Mouse (Mus musculus): ENCODE measurements at regions not wholly inside any gene's neighbourhood (a gene's known extent, or its start where the extent isn't known, plus 50 kb on each side); places are given as distances from the start of the nearest gene placed in this dataset.

GRCm38 (mm10) chr8:26833784-26834183, 143.3 kb upstream of the Zfp703 start:
- Histone ChIP-seq H3K4me1 (peaks cover 51% of the 10 kb centered on the region), H3K27ac (no peak overlapping the region), H3K27me3 (peaks cover 8% of the 10 kb centered on the region; the same call in 1 of the 2 replicates), H3K4me2 (replicated peaks) (no peak overlapping the region), H3K4me3 (no peak overlapping the region), H3K9me3 (no peaks in the 10 kb centered on the region), H3K36me3 (no peaks in the 10 kb centered on the region), H3K9ac (no peak overlapping the region)
- no peak for ATAC-seq (ENCODE audit: insufficient number of reproducible peaks, insufficient read depth, low FRiP score, low TSS enrichment)
- WGBS, result 50% methylated on average over 5 of the region's 5 CpGs

GRCm38 (mm10) chr8:26834604-26835003, 142.5 kb upstream of the Zfp703 start:
- no peak overlapping the region for H3K4me3 ChIP-seq
- WGBS, result 80% methylated on average over 13 of the region's 13 CpGs
- peaks cover 45% of the 10 kb centered on the region for H3K4me1 ChIP-seq
- H3K4me2 ChIP-seq (replicated peaks), result no peak overlapping the region
- no peaks in the 10 kb centered on the region for H3K9me3 ChIP-seq
- H3K9ac ChIP-seq, result no peak overlapping the region
- peaks cover 8% of the 10 kb centered on the region; the same call in 1 of the 2 replicates for H3K27me3 ChIP-seq
- no peak overlapping the region for H3K27ac ChIP-seq
- no peak for ATAC-seq (ENCODE audit: insufficient number of reproducible peaks, insufficient read depth, low FRiP score, low TSS enrichment)
- no peaks in the 10 kb centered on the region for H3K36me3 ChIP-seq

GRCm38 (mm10) chr8:26835076-26835475, 142.0 kb upstream of the Zfp703 start:
- Histone ChIP-seq H3K4me2 (replicated peaks) (no peak overlapping the region), H3K36me3 (no peaks in the 10 kb centered on the region), H3K9ac (no peak overlapping the region), H3K4me3 (no peak overlapping the region), H3K9me3 (no peaks in the 10 kb centered on the region), H3K27ac (no peak overlapping the region), H3K4me1 (peaks cover 42% of the 10 kb centered on the region), H3K27me3 (peaks cover 11% of the 10 kb centered on the region; the same call in 1 of the 2 replicates)
- WGBS, result 52% methylated on average over 8 of the region's 8 CpGs
- no peak for ATAC-seq (ENCODE audit: insufficient number of reproducible peaks, insufficient read depth, low FRiP score, low TSS enrichment)

- no peak overlapping the region for H3K27ac ChIP-seq
- WGBS, result 74% methylated on average over 6 of the region's 6 CpGs
- no peaks in the 10 kb centered on the region for H3K9me3 ChIP-seq
- no peak overlapping the region for H3K4me2 ChIP-seq (replicated peaks)
- H3K4me1 ChIP-seq, result peaks cover 46% of the 10 kb centered on the region
- no peak overlapping the region for H3K4me3 ChIP-seq
- H3K9ac ChIP-seq, result no peak overlapping the region
- H3K27me3 ChIP-seq, result peaks cover 11% of the 10 kb centered on the region; the same call in 1 of the 2 replicates
- H3K36me3 ChIP-seq, result no peaks in the 10 kb centered on the region
- no peak for ATAC-seq (ENCODE audit: insufficient number of reproducible peaks, insufficient read depth, low FRiP score, low TSS enrichment)
Observed at GRCm38 (mm10) chr8:26835616-26836015, 141.5 kb upstream of the Zfp703 start.

- H3K9me3 ChIP-seq, result no peaks in the 10 kb centered on the region
- peaks cover 46% of the 10 kb centered on the region for H3K4me1 ChIP-seq
- no peak overlapping the region for H3K4me2 ChIP-seq (replicated peaks)
- no peak overlapping the region for H3K9ac ChIP-seq
- no peak for ATAC-seq (ENCODE audit: insufficient number of reproducible peaks, insufficient read depth, low FRiP score, low TSS enrichment)
- H3K4me3 ChIP-seq, result no peak overlapping the region
- no peaks in the 10 kb centered on the region for H3K36me3 ChIP-seq
- peaks cover 11% of the 10 kb centered on the region; the same call in 1 of the 2 replicates for H3K27me3 ChIP-seq
- H3K27ac ChIP-seq, result no peak overlapping the region
- WGBS, result 89% methylated on average over 7 of the region's 7 CpGs
Observed at GRCm38 (mm10) chr8:26836552-26836951, 140.6 kb upstream of the Zfp703 start.

GRCm38 (mm10) chr8:26840286-26840685, 136.8 kb upstream of the Zfp703 start:
- Histone ChIP-seq H3K4me1 (peaks cover 26% of the 10 kb centered on the region), H3K9me3 (no peaks in the 10 kb centered on the region), H3K4me3 (no peak overlapping the region), H3K27ac (no peak overlapping the region), H3K4me2 (replicated peaks) (no peak overlapping the region), H3K27me3 (0 out of 2 replicates have a peak, but pooled peaks cover 3% of the 10 kb centered on the region), H3K9ac (no peak overlapping the region), H3K36me3 (no peaks in the 10 kb centered on the region)
- WGBS, result 33% methylated on average over 2 of the region's 2 CpGs
- ATAC-seq (ENCODE audit: insufficient number of reproducible peaks, insufficient read depth, low FRiP score, low TSS enrichment), result no peak

GRCm38 (mm10) chr8:26840745-26841680, 136.1 kb upstream of the Zfp703 start:
- Histone ChIP-seq H3K27me3 (0 out of 2 replicates have a peak, but pooled peaks cover 3% of the 10 kb centered on the region), H3K27ac (no peak overlapping the region), H3K36me3 (no peaks in the 10 kb centered on the region), H3K9me3 (no peaks in the 10 kb centered on the region), H3K4me1 (peaks cover 22% of the 10 kb centered on the region), H3K9ac (no peak overlapping the region), H3K4me3 (no peak overlapping the region), H3K4me2 (replicated peaks) (no peak overlapping the region)
- no peak for ATAC-seq (ENCODE audit: insufficient number of reproducible peaks, insufficient read depth, low FRiP score, low TSS enrichment)
- 64% methylated on average over 12 of the region's 12 CpGs for WGBS

- 46% methylated on average over 6 of the region's 6 CpGs for WGBS
- Histone ChIP-seq H3K4me1 (peaks cover 28% of the 10 kb centered on the region), H3K9ac (no peak overlapping the region), H3K4me2 (replicated peaks) (no peak overlapping the region), H3K4me3 (no peak overlapping the region), H3K36me3 (no peaks in the 10 kb centered on the region), H3K27me3 (0 out of 2 replicates have a peak, but pooled peaks cover 3% of the 10 kb centered on the region), H3K9me3 (no peaks in the 10 kb centered on the region), H3K27ac (no peak overlapping the region)
- ATAC-seq (ENCODE audit: insufficient number of reproducible peaks, insufficient read depth, low FRiP score, low TSS enrichment), result no peak
Observed at GRCm38 (mm10) chr8:26843714-26844113, 133.4 kb upstream of the Zfp703 start.

GRCm38 (mm10) chr8:26844132-26844808, 132.9 kb upstream of the Zfp703 start:
- Histone ChIP-seq H3K9me3 (no peaks in the 10 kb centered on the region), H3K4me1 (peaks cover 28% of the 10 kb centered on the region), H3K9ac (no peak overlapping the region), H3K27me3 (0 out of 2 replicates have a peak, but pooled peaks cover 3% of the 10 kb centered on the region), H3K27ac (no peak overlapping the region), H3K4me3 (no peak overlapping the region), H3K4me2 (replicated peaks) (no peak overlapping the region), H3K36me3 (no peaks in the 10 kb centered on the region)
- no peak for ATAC-seq (ENCODE audit: insufficient number of reproducible peaks, insufficient read depth, low FRiP score, low TSS enrichment)
- 33% methylated on average over 8 of the region's 8 CpGs for WGBS

GRCm38 (mm10) chr8:26844809-26845143, 132.3 kb upstream of the Zfp703 start:
- Histone ChIP-seq H3K27me3 (0 out of 2 replicates have a peak, but pooled peaks cover 1% of the 10 kb centered on the region), H3K27ac (no peak overlapping the region), H3K4me2 (replicated peaks) (no peak overlapping the region), H3K9me3 (no peaks in the 10 kb centered on the region), H3K9ac (no peak overlapping the region), H3K36me3 (no peaks in the 10 kb centered on the region), H3K4me3 (no peak overlapping the region), H3K4me1 (peaks cover 28% of the 10 kb centered on the region)
- WGBS, result 81% methylated on average over 6 of the region's 6 CpGs
- ATAC-seq (ENCODE audit: insufficient number of reproducible peaks, insufficient read depth, low FRiP score, low TSS enrichment), result no peak

GRCm38 (mm10) chr8:26845481-26846194, 131.5 kb upstream of the Zfp703 start:
- no peak overlapping the region for H3K27ac ChIP-seq
- WGBS, result 74% methylated on average over 11 of the region's 11 CpGs
- no peaks in the 10 kb centered on the region for H3K9me3 ChIP-seq

More at GRCm38 (mm10) chr8:26845481-26846194, 131.5 kb upstream of the Zfp703 start:
- H3K4me2 ChIP-seq (replicated peaks), result no peak overlapping the region
- no peak overlapping the region for H3K4me3 ChIP-seq
- ATAC-seq (ENCODE audit: insufficient number of reproducible peaks, insufficient read depth, low FRiP score, low TSS enrichment), result no peak
- H3K36me3 ChIP-seq, result no peaks in the 10 kb centered on the region
- H3K9ac ChIP-seq, result no peak overlapping the region
- H3K4me1 ChIP-seq, result peaks cover 24% of the 10 kb centered on the region
- no peaks in the 10 kb centered on the region for H3K27me3 ChIP-seq

All from embryonic facial prominence, embryonic 12.5 days (tissue).